Mouse (Mus musculus) embryonic facial prominence, embryonic 11.5 days (tissue): Measurements from ENCODE around the gene Dapp1. TPM values are rescaled to one million over a fixed set of nuclear protein-coding genes. Genes with fewer than 3 reads are reported as not detected.

ENCODE experiments used
- ATAC-seq: fragments of 200-750 bp; cut with Nextera tagmentation; replicated peaks from 2 replicates; pipeline ENCODE4 v1.8.0; 2017; ENCODE audit warnings: low read depth; ENCODE audit not compliant: insufficient number of reproducible peaks, low FRiP score, low TSS enrichment
- DNase-seq: peaks from one replicate; pipeline ENCODE4 v3.0.0-alpha.2; 2015; ENCODE audit warnings: low spot score
- H3K27ac ChIP-seq: fragments of 300-500 bp; sonication (generic); replicated peaks from 2 replicates; pipeline ENCODE4 v1.5.1; 2014; ENCODE audit warnings: mild to moderate bottlenecking, low read depth, low read length, control low read depth
- H3K27me3 ChIP-seq: fragments of 300-500 bp; sonication (generic); 2 replicates; pipeline ENCODE4 v1.6.1; 2014; ENCODE audit warnings: mild to moderate bottlenecking, low read length, moderate library complexity, mixed read lengths; ENCODE audit not compliant: control insufficient read depth, insufficient read depth
- H3K36me3 ChIP-seq: fragments of 300-500 bp; sonication (generic); replicated peaks from 2 replicates; pipeline ENCODE4 v1.6.1; 2014; ENCODE audit warnings: low read depth, mild to moderate bottlenecking, low read length, moderate library complexity, mixed read lengths; ENCODE audit not compliant: control insufficient read depth, insufficient read depth
- H3K4me1 ChIP-seq: fragments of 300-500 bp; sonication (generic); 2 replicates; pipeline ENCODE4 v1.6.1; 2014; ENCODE audit warnings: low read length, mixed read lengths; ENCODE audit not compliant: control insufficient read depth, insufficient read depth
- H3K4me2 ChIP-seq: fragments of 300-500 bp; sonication (generic); 2 replicates; pipeline ENCODE4 v1.6.1; 2014; ENCODE audit warnings: low read depth, mild to moderate bottlenecking, control low read depth, low read length, moderate library complexity
- H3K4me3 ChIP-seq: fragments of 300-500 bp; sonication (generic); 2 replicates; pipeline ENCODE4 v1.5.1; 2014; ENCODE audit warnings: low read depth, low read length, control low read depth
- H3K9ac ChIP-seq: fragments of 300-500 bp; sonication (generic); replicated peaks from 2 replicates; pipeline ENCODE4 v1.6.1; 2014; ENCODE audit warnings: mild to moderate bottlenecking, control low read depth, low read length
- H3K9me3 ChIP-seq: fragments of 300-500 bp; sonication (generic); replicated peaks from 2 replicates; pipeline ENCODE4 v1.6.1; 2016; ENCODE audit warnings: mild to moderate bottlenecking, low read length, inconsistent platforms, mixed read lengths; ENCODE audit not compliant: control insufficient read depth
- WGBS: fragments of 180-500 bp; shearing (Covaris S2); extraction: QIAGEN DNeasy Blood & Tissue Kit; methylation state at CpG from one replicate; pipeline ENCODE4 v1.1.7; 2014; 5-methylcytosine and 5-hydroxymethylcytosine counted together
- polyA plus RNA-seq: library from polyadenylated mRNA; unstranded; fragments of >200 nt; fragmentation: Nextera tagmentation; extraction: Ambion mirVana; gene quantifications from 2 replicates; pipeline ENCODE4 v1.2.1, GENCODE M21; 2014

The Dapp1 gene
- polyA plus RNA-seq = 4.2 and 4.6 TPM in 2 replicates

DNA sequence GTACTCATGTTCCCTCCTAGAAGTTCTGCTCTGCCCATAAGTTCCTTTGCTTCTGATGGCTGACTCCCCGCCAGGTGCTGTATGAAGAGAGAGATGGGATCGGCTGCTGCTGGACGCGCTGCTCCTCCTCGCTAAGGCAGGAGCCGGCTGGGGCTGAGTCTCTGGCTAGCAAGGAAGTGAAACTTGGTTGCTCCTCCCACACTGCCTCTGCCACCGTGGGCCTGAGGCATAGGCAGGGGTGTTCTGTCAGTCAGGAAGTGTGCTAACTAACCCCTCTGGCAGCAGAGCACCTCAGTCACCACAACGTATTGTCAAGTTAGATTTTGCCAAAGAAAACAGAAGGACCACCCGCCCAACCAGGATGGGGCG lies at the start of gene Dapp1:
Gene Dapp1, minus strand, starts transcription at position 164 of the 369 bp plus-strand sequence.
- ATAC-seq = peak; percentile 67; the same call in 1 of the 2 replicates
- no peaks in the 10 kb centered on the region for H3K9me3 ChIP-seq
- DNase-seq = peak; percentile 67
- no peaks in the 10 kb centered on the region for H3K4me1 ChIP-seq
- H3K36me3 ChIP-seq = no peaks in the 10 kb centered on the region
- H3K4me3 ChIP-seq = peak within 1 kb of the TSS; percentile 28
- 13% methylated on average over 10 of the region's 10 CpGs for WGBS
- H3K4me2 ChIP-seq = peak within 1 kb of the TSS; percentile 54
- H3K9ac ChIP-seq = peak within 1 kb of the TSS; percentile 48
- H3K27ac ChIP-seq = no peak within 1 kb of the TSS
- no peaks in the 10 kb centered on the region for H3K27me3 ChIP-seq

DNA sequence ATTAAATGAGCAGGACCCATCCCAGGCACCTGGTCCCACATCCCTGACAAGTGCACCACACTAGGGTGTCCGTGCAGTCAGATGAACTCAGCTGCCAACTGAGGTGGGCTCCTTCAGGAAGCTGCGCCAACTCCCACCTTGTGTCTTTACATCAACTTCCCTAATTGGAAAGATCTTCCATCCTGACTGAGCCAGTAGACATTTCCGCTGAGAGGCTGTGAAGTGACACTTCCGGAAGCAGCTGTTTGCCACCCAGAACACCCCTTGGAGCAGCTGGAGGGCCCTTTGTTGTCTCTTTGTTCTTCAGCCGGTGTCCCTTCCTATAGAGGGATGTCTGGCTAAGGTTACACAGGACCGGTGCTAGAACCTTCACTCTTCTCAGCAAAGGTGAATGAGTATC lies 49.2 kb upstream of the Dapp1 start:
- no peak for DNase-seq
- H3K9ac ChIP-seq = no peak overlapping the region
- ATAC-seq = no peak
- no peaks in the 10 kb centered on the region for H3K4me1 ChIP-seq
- H3K27ac ChIP-seq = no peak overlapping the region
- no peak overlapping the region for H3K4me3 ChIP-seq
- no peak overlapping the region for H3K4me2 ChIP-seq
- H3K27me3 ChIP-seq = no peaks in the 10 kb centered on the region
- 88% methylated on average over 6 of the region's 6 CpGs for WGBS
- H3K9me3 ChIP-seq = no peaks in the 10 kb centered on the region
- H3K36me3 ChIP-seq = no peaks in the 10 kb centered on the region

GRCm38 (mm10) chr3:138029351-138029750 lies 48.0 kb upstream of the Dapp1 start:
- 90% methylated on average over 5 of the region's 5 CpGs for WGBS

DNA sequence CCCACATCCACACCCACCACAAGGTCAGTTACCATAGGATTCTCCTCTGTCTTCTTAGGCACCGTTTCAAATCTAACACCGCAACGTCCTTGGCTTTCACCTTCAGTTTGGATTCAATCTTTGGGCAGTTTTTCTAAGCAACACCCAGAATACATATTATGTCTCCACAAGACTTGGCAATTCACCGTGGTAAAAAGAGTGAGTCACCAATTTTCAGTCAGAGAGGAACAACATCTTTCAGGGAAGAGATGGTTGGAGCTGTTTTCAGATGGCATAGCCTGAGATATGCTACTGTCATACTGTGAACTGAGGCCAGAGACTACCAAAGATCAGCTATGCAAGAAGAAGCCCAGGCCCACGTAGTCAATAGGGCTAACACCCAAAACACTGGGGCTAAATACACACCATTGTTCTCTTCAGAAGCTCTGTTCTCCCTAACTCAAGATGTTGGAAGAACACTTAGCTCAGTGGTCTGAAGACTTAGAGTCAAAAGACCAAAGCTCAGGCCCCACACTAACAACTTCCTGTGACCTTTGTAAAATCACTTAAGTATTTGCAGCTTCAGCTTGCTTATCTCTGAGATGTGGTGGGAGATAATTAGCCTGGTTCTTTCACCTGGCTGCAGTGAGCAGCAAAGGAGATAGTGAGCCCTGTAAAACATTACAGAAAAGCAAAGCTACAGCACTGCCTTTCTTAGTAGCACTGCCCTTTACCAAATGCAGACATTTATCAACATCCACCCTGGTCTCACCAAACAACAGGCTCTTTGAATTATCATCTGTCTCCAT lies 46.4 kb upstream of the Dapp1 start:
- ATAC-seq = no peak
- WGBS = 82% methylated on average over 5 of the region's 5 CpGs
- H3K9me3 ChIP-seq = no peaks in the 10 kb centered on the region

More at GRCm38 (mm10) chr3:138029351-138029750, 48.0 kb upstream of the Dapp1 start:
- DNase-seq (no peak), ATAC-seq (no peak)
- Histone ChIP-seq H3K4me1 (no peaks in the 10 kb centered on the region), H3K9ac (no peak overlapping the region), H3K27ac (no peak overlapping the region), H3K9me3 (no peaks in the 10 kb centered on the region), H3K4me3 (no peak overlapping the region), H3K36me3 (no peaks in the 10 kb centered on the region), H3K27me3 (no peaks in the 10 kb centered on the region), H3K4me2 (no peak overlapping the region)

DNA sequence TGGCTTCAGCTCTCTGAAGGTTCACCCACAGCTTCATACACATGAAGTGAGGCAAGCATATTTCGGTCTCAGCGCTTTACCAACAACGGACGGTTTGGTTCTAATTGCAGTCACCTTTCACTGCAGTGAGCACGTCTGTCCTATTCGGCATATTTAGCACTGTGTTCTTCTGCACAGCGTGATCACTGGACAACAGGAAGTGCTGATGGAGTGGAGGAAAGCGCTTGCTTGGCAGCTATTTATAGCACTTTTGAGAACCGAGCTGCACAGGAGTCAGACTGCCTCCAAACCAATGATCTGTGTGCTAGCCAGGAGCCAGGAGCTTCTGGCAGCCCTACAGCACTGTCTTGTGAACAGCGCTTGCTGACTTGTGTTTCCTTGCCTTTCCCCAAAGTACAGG lies 44.9 kb upstream of the Dapp1 start:
- Histone ChIP-seq H3K4me2 (no peak overlapping the region), H3K9me3 (no peaks in the 10 kb centered on the region), H3K4me1 (no peaks in the 10 kb centered on the region), H3K27me3 (no peaks in the 10 kb centered on the region), H3K36me3 (no peaks in the 10 kb centered on the region), H3K27ac (no peak overlapping the region), H3K4me3 (no peak overlapping the region), H3K9ac (no peak overlapping the region)
- DNase-seq (no peak), ATAC-seq (no peak)
- WGBS = 75% methylated on average over 10 of the region's 10 CpGs

More for the DNA sequence above, 46.4 kb upstream of the Dapp1 start:
- H3K4me3 ChIP-seq = no peak overlapping the region
- no peak overlapping the region for H3K4me2 ChIP-seq
- no peak overlapping the region for H3K27ac ChIP-seq
- no peak for DNase-seq
- no peaks in the 10 kb centered on the region for H3K36me3 ChIP-seq
- H3K9ac ChIP-seq = no peak overlapping the region
- H3K27me3 ChIP-seq = no peaks in the 10 kb centered on the region
- H3K4me1 ChIP-seq = no peaks in the 10 kb centered on the region

DNA sequence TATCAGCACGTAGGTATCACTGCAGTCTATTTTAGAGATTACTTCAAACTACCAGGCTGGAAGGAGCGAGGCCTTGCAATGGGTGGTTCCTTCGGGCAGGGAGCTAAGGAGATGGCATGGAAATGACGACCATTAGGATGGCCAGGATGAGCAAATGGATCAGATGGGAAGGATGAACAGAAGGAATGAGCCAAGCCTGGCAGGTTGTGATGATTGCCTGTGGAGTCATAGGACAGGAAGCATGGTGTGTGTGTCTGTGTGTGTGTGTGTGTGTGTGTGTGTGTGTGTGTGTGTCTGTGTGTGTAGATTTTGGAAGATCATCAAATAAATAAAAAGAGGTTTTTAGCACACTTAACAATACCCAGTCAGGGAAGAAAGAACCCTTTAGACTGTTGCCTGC lies 41.3 kb upstream of the Dapp1 start:
- H3K4me3 ChIP-seq = no peak overlapping the region
- H3K4me2 ChIP-seq = no peak overlapping the region
- no peak for ATAC-seq
- H3K27me3 ChIP-seq = no peaks in the 10 kb centered on the region
- DNase-seq = no peak
- H3K36me3 ChIP-seq = no peaks in the 10 kb centered on the region
- H3K9me3 ChIP-seq = no peaks in the 10 kb centered on the region
- no peak overlapping the region for H3K27ac ChIP-seq
- H3K4me1 ChIP-seq = no peaks in the 10 kb centered on the region
- no peak overlapping the region for H3K9ac ChIP-seq
- WGBS = 87% methylated on average over 4 of the region's 4 CpGs

- 86% methylated on average over 4 of the region's 4 CpGs for WGBS
- no peaks in the 10 kb centered on the region for H3K36me3 ChIP-seq
- DNase-seq = no peak
- no peaks in the 10 kb centered on the region for H3K9me3 ChIP-seq
- H3K27ac ChIP-seq = no peak overlapping the region
- H3K27me3 ChIP-seq = no peaks in the 10 kb centered on the region
- no peak overlapping the region for H3K4me3 ChIP-seq
- no peak for ATAC-seq
- H3K4me2 ChIP-seq = no peak overlapping the region
- H3K9ac ChIP-seq = no peak overlapping the region
- no peaks in the 10 kb centered on the region for H3K4me1 ChIP-seq
Measured at GRCm38 (mm10) chr3:138022003-138022402, 40.7 kb upstream of the Dapp1 start.

DNA sequence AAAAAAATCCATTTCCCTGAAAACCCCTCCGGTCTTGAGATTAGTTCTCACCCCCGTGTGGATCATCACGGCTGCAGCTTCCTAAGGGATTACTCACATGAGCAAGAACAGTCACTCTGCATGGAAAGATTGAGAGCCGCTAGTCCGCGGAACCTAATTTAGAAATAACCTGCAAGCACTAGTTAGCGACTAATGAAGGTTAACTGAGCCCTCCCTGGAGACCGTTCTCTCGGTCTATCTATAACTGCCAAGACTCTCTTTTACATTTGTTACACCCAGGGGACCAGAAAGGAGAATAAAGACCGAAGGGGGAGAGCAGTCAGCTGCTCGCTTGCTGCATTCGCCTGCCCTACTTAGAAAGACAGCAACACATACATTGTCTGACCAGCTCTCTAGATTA lies 35.5 kb upstream of the Dapp1 start:
- no peak overlapping the region for H3K4me3 ChIP-seq
- ATAC-seq (no peak), DNase-seq (no peak)
- H3K27ac ChIP-seq = no peak overlapping the region
- no peak overlapping the region for H3K4me2 ChIP-seq
- 76% methylated on average over 12 of the region's 12 CpGs for WGBS
- no peaks in the 10 kb centered on the region for H3K9me3 ChIP-seq
- no peaks in the 10 kb centered on the region for H3K27me3 ChIP-seq
- no peaks in the 10 kb centered on the region for H3K36me3 ChIP-seq
- H3K4me1 ChIP-seq = no peaks in the 10 kb centered on the region
- H3K9ac ChIP-seq = no peak overlapping the region
